Mouse (Mus musculus): ENCODE results near the gene Gm13420.
"Not testable (repeated sequence)": the region's sequence is repeated elsewhere in the genome, so short reads cannot be mapped to it uniquely, and the experiment has no call there.

DNA sequence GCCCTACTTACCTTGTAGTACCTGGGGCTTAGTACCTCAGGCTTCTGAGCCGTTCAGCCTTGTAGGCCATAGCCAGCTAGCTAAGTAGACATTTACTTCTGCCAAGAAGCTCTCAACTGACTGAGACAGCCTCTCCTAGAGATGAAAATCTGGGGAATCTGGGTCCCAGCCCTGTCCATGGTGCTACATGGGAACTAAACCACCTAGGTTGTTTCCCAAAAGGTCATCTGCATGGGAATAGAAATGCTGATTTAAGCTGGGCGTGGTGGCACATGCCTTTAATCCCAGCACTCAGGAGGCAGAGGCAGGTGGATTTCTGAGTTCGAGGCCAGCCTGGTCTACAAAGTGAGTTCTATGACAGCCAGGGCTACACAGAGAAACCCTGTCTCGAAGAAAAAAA, 43.3 kb downstream of the Gm13420 start:
- TF ChIP-seq CTCF (IDR thresholded peaks at IDR 0.05; ENCODE audit: borderline replicate concordance, insufficient read depth, low read length); POLR2A (IDR thresholded peaks at IDR 0.05; ENCODE audit: low read depth, low read length): not testable (repeated sequence)

Data from embryonic fibroblast, embryonic 13.5 days (primary cell).